Mouse (Mus musculus) embryonic facial prominence, embryonic 10.5 days (tissue): Measurements from ENCODE around the gene Plxnd1. TPM values are rescaled to one million over a fixed set of nuclear protein-coding genes. Genes with fewer than 3 reads are reported as not detected.

Experiments
- DNase-seq: peaks from one replicate; pipeline ENCODE4 v3.0.0-alpha.2; 2017; ENCODE audit warnings: low spot score
- H3K27ac ChIP-seq: fragments of 300-500 bp; sonication (generic); replicated peaks from 2 replicates; pipeline ENCODE4 v1.5.1; 2016; ENCODE audit warnings: mild to moderate bottlenecking
- H3K27me3 ChIP-seq: fragments of 300-500 bp; sonication (generic); replicated peaks from 2 replicates; pipeline ENCODE4 v1.6.1; 2016; ENCODE audit warnings: low read depth, mild to moderate bottlenecking; ENCODE audit not compliant: poor library complexity, severe bottlenecking
- H3K36me3 ChIP-seq: fragments of 300-500 bp; sonication (generic); replicated peaks from 2 replicates; pipeline ENCODE4 v1.6.1; 2016; ENCODE audit warnings: mild to moderate bottlenecking, moderate library complexity
- H3K4me1 ChIP-seq: fragments of 300-500 bp; sonication (generic); 2 replicates; pipeline ENCODE4 v1.6.1; 2016
- H3K4me3 ChIP-seq: fragments of 300-500 bp; sonication (generic); 2 replicates; pipeline ENCODE4 v1.5.1; 2016; ENCODE audit warnings: mild to moderate bottlenecking, moderate library complexity
- H3K9me3 ChIP-seq: fragments of 300-500 bp; sonication (generic); 2 replicates; pipeline ENCODE4 v1.6.1; 2016; ENCODE audit warnings: mild to moderate bottlenecking
- WGBS: fragments of 180-500 bp; shearing (Covaris S2); methylation state at CpG from one replicate; pipeline ENCODE4 v1.1.7; 2016; 5-methylcytosine and 5-hydroxymethylcytosine counted together
- polyA plus RNA-seq: library from polyadenylated mRNA; unstranded; fragments of >200 nt; fragmentation: Nextera tagmentation; extraction: Ambion mirVana; gene quantifications from 2 replicates; pipeline ENCODE4 v1.2.1, GENCODE M21; 2016

Gene Plxnd1
- polyA plus RNA-seq, 1 experiment from 2014 or later = 26.8 TPM

DNA sequence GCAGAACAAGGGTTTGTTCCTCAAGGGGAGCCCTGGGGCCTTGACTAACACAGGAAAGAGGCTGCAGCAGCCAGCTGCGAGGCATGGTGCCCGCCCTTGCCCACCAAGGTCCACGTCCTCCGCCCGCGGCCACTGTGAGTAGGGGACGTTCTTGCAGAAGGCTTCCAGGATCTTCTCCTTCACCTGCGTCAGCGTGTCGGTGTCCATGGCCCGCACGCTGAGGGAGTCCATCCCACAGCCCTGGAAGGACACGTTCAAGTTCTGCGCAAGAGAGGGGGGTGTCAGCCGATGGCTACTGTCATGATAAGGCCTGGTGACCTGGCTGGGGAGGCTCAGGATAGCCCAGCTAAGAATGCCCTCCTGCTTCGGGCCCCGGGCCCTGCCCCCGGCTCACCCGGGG is 34.5 kb downstream of the Plxnd1 start:
- Histone ChIP-seq H3K36me3 (peaks cover 19% of the 10 kb centered on the region), H3K27me3 (peaks cover 17% of the 10 kb centered on the region), H3K4me1 (peaks cover 68% of the 10 kb centered on the region), H3K27ac (peak overlapping the region; percentile 54; the same call in 1 of the 2 replicates), H3K4me3 (no peak overlapping the region), H3K9me3 (no peaks in the 10 kb centered on the region)
- DNase-seq = no peak
- 91% methylated on average over 19 of the region's 19 CpGs for WGBS

DNA sequence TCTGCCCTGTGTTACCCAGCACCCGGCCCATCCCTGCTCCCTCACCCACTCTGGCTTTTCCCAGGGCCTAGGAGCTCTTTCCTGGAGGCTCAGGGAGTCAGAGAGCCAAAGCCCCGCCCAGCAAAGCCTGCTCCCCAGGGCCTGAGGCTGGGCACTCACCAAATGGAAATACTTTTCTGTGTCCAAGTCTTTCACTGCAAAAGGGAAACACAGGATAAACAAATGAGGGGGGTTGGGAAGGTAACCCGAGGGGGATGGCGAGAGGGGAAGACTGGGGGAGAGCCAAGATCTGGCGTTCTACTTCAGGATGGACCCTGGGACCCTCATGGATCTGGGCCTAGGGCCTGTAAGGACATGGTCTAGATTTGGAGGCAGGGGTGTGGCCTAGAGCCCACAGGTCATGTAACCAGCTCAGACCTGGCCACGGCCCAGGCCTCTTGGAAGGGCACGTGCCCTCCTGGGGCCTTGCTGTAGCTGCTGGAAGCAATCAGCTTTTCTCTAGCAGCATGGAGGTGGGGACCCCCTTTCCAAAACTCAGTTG is 35.6 kb downstream of the Plxnd1 start:
- Histone ChIP-seq H3K4me1 (peaks cover 77% of the 10 kb centered on the region), H3K36me3 (peaks cover 22% of the 10 kb centered on the region), H3K27me3 (peaks cover 17% of the 10 kb centered on the region), H3K4me3 (no peak overlapping the region), H3K9me3 (no peaks in the 10 kb centered on the region), H3K27ac (peak overlapping the region; percentile 54)
- DNase-seq = no peak
- 70% methylated on average over 7 of the region's 7 CpGs for WGBS

DNA sequence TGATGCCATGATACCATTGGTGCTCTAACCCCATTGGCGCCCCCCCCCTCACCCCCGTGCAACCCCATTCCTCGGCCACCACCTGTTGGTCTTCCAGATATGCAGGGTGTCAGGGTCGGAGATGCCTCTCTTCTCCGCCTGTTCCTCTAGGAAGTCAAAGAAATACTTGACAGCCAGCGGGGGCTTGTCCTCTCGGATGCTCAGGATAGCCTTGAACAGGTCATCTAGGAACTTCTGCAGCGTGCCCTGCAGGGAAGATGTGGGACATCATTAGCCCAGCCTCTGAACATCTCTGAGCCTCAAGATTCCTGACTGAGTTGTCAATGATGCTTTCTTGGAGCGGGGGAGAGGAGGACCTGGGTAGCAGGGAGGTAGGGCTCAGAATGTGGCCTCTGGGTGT is 36.4 kb downstream of the Plxnd1 start:
- H3K9me3 ChIP-seq = no peaks in the 10 kb centered on the region
- H3K4me1 ChIP-seq = peaks cover 80% of the 10 kb centered on the region
- H3K4me3 ChIP-seq = no peak overlapping the region
- peak overlapping the region; percentile 83 for H3K27ac ChIP-seq
- peaks cover 13% of the 10 kb centered on the region for H3K27me3 ChIP-seq
- 86% methylated on average over 9 of the region's 9 CpGs for WGBS
- no peak for DNase-seq
- peaks cover 20% of the 10 kb centered on the region for H3K36me3 ChIP-seq

DNA sequence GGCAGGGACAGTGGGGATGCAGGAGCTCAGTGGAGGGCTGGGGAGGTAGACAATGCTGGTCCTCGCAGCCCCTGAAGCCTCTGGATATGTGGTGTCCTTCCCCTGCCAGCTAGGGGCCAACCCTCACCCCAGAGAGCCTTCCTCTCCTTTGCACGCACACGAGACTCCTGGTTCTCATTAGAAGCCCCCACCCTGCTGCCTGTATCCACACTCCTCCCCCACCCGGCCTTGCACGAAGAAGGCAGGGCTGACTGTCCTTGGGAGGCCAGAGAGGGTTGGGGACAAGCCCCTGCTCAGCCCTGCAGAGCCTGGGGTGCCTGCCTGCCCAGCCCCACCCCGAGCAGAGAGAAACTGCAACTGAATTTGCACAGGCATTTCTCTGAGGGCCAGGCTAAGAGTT is 37.1 kb downstream of the Plxnd1 start:
- peaks cover 75% of the 10 kb centered on the region for H3K4me1 ChIP-seq
- DNase-seq = peak; percentile 62

DNA sequence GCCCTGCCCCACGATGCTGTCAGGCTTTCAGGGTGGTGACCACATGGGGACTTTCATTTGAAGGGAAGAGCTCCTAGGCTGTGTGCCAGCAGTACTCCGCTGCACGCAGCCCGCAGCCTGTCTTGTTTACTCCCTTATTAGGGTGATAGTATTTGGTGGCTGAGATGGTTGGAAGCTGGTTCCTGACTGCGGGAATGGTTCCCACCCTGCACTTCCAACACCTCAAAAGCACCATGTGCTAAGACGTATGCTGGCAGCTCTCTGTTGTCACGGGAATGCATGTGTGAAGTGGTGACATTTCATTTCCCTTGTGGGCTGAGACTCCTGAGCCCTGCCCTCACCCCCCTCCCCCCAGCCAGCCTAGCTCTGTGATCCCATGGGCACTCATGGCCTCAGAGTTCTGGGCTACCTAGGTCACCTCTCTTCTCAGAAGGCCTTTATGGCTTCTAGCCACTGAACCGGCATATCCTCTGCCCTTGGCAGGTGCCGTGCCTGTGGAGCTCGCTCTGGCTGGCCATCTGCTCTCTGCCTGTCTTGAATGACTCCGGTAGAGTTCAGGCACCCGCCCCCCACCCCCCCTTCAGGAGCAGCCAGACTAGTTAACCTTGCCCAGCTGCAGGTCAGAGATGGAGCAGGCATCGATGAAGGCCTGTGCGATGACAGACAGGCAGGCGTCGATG is 37.7 kb downstream of the Plxnd1 start:
- H3K4me1 ChIP-seq = peaks cover 69% of the 10 kb centered on the region
- no peaks in the 10 kb centered on the region for H3K9me3 ChIP-seq
- 0 out of 2 replicates have a peak, but pooled peaks cover under 1% of the 10 kb centered on the region for H3K27me3 ChIP-seq
- H3K36me3 ChIP-seq = peaks cover 13% of the 10 kb centered on the region
- 40% methylated on average over 16 of the region's 16 CpGs for WGBS
- H3K27ac ChIP-seq = peak overlapping the region; percentile 83
- H3K4me3 ChIP-seq = peak overlapping the region; percentile 17; the same call in 1 of the 2 replicates
- peak; percentile 69 for DNase-seq

More for the DNA sequence above, 37.1 kb downstream of the Plxnd1 start:
- no peaks in the 10 kb centered on the region for H3K9me3 ChIP-seq
- H3K27me3 ChIP-seq = 0 out of 2 replicates have a peak, but pooled peaks cover 6% of the 10 kb centered on the region
- 27% methylated on average over 6 of the region's 6 CpGs for WGBS
- 0 out of 2 replicates have a peak overlapping the region, but pooled peaks have one; percentile 17 for H3K4me3 ChIP-seq
- peaks cover 16% of the 10 kb centered on the region for H3K36me3 ChIP-seq
- peak overlapping the region; percentile 83 for H3K27ac ChIP-seq

DNA sequence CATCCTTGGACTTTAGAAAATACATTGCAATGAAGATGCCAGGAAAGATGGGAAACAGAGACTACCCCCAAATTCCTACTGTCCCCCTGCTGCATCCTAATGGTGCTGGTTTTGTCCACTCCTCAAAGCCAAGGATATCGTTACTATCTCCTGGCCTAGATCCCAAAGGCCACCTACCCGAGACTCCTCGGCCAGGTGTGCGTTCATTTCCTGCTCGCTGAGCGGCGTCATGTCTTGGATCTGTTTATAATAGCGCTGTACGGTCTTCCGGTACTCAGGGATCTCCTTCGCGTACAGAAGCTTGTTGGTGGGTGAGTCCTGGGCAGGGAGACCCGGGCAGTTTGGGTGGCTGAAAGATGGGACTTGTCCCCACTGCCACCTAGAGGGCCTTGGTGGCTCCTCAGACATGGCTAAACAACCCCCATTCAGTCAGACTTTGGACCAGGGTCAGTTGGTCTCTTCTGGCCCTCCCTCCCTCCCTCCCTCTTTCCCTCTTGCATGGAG is 38.3 kb downstream of the Plxnd1 start:
- H3K36me3 ChIP-seq = peaks cover 13% of the 10 kb centered on the region
- H3K27ac ChIP-seq = peak overlapping the region; percentile 83
- H3K27me3 ChIP-seq = no peaks in the 10 kb centered on the region
- peaks cover 66% of the 10 kb centered on the region for H3K4me1 ChIP-seq
- H3K9me3 ChIP-seq = no peaks in the 10 kb centered on the region
- WGBS = 87% methylated on average over 13 of the region's 13 CpGs
- H3K4me3 ChIP-seq = no peak overlapping the region
- DNase-seq = no peak

- no peaks in the 10 kb centered on the region for H3K27me3 ChIP-seq
- 84% methylated on average over 11 of the region's 11 CpGs for WGBS
- H3K27ac ChIP-seq = peak overlapping the region; percentile 8; the same call in 1 of the 2 replicates
- no peak overlapping the region for H3K4me3 ChIP-seq
- H3K36me3 ChIP-seq = peaks cover 13% of the 10 kb centered on the region
- peaks cover 61% of the 10 kb centered on the region for H3K4me1 ChIP-seq
- DNase-seq = no peak
- no peaks in the 10 kb centered on the region for H3K9me3 ChIP-seq
These were observed 39.1 kb downstream of the Plxnd1 start for GRCm38 (mm10) chr6:115955664-115956063.

GRCm38 (mm10) chr6:115955169-115955568 is 39.6 kb downstream of the Plxnd1 start:
- no peaks in the 10 kb centered on the region for H3K9me3 ChIP-seq
- no peak for DNase-seq
- peak overlapping the region; percentile 8; the same call in 1 of the 2 replicates for H3K27ac ChIP-seq
- 85% methylated on average over 4 of the region's 4 CpGs for WGBS
- no peak overlapping the region for H3K4me3 ChIP-seq
- peaks cover 8% of the 10 kb centered on the region for H3K36me3 ChIP-seq
- peaks cover 56% of the 10 kb centered on the region for H3K4me1 ChIP-seq
- H3K27me3 ChIP-seq = no peaks in the 10 kb centered on the region

DNA sequence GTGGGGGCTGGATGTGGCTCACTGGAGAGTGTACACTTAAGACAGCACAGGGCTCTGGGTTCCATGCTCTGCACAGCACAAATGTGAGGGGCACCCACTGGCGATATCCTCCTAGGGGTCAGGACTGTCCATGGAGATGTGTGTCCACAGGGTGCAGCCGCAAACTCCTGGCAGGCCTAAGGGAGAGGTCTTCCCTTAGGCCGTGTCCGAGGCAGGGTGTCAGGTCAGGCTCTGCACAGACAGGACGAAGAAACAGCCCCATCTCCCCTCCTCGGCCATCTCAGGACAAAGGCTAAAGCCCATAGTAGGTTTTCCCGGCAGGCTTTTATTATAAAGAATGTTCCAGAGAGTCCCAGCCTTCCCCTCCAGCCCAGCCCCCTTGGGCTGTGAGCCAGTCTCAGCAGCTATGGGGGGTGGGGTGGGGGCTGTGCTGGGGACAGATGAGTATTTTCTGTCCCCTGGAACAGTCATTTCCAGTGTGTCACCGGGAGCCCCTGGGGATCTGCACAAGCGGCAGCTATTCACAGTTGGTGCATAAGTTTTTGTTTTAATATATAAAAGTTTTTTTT is 40.2 kb downstream of the Plxnd1 start:
- Histone ChIP-seq H3K4me3 (no peak overlapping the region), H3K36me3 (peaks cover 7% of the 10 kb centered on the region; the same call in 1 of the 2 replicates), H3K4me1 (peaks cover 52% of the 10 kb centered on the region), H3K27me3 (no peaks in the 10 kb centered on the region), H3K27ac (0 out of 2 replicates have a peak overlapping the region, but pooled peaks have one; percentile 16), H3K9me3 (no peaks in the 10 kb centered on the region)
- 83% methylated on average over 9 of the region's 9 CpGs for WGBS
- no peak for DNase-seq

DNA sequence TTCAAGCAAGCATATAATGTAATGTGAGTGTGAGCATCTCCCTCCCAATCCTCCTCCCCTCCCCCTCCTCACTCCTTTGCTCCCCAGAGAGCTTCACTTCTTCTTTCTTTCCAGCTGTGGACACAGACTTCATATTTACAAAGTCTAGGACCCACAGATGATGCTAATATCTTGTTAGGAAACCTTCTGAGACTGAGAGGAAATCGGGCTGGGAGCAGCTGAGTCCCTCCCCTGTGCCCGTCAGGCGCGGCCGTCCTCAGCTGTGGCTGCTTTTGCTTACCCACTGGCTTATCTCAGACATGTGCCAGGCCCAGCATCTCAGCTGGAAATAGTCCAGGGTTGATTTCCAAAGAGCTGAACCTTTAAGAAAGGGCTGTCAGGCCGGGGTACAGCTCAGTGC is 48.4 kb downstream of the Plxnd1 start:
- WGBS = 69% methylated on average over 6 of the region's 6 CpGs
- Histone ChIP-seq H3K27me3 (peaks cover 8% of the 10 kb centered on the region; the same call in 1 of the 2 replicates), H3K9me3 (no peaks in the 10 kb centered on the region), H3K4me1 (peaks cover 10% of the 10 kb centered on the region), H3K36me3 (no peaks in the 10 kb centered on the region), H3K4me3 (no peak overlapping the region), H3K27ac (no peak overlapping the region; the same call in 1 of the 2 replicates)
- DNase-seq = no peak

DNA sequence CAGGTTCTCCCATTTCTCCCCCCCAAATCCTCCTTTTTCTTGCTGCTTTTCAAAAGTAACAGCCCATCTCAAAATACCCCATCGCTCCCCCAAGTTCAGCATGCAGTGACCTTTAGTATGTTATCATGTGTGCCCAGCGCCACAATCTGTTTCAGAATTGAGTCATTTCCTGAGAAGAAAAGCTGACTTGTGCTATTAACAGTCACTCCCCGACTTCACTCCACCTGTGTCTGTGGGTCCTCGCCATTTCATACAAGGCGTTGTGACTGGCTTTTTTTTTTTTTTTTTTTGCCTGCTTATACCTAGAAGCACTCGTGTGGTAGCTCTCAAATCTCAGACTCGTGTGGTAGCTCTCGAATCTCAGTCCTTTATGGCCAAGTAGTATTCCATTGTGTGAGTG is 49.2 kb downstream of the Plxnd1 start:
- 85% methylated on average over 8 of the region's 8 CpGs for WGBS
- DNase-seq = no peak
- H3K9me3 ChIP-seq = no peaks in the 10 kb centered on the region
- peaks cover 18% of the 10 kb centered on the region for H3K4me1 ChIP-seq
- H3K27ac ChIP-seq = no peak overlapping the region
- H3K27me3 ChIP-seq = peaks cover 8% of the 10 kb centered on the region; the same call in 1 of the 2 replicates
- no peaks in the 10 kb centered on the region for H3K36me3 ChIP-seq
- H3K4me3 ChIP-seq = no peak overlapping the region

DNA sequence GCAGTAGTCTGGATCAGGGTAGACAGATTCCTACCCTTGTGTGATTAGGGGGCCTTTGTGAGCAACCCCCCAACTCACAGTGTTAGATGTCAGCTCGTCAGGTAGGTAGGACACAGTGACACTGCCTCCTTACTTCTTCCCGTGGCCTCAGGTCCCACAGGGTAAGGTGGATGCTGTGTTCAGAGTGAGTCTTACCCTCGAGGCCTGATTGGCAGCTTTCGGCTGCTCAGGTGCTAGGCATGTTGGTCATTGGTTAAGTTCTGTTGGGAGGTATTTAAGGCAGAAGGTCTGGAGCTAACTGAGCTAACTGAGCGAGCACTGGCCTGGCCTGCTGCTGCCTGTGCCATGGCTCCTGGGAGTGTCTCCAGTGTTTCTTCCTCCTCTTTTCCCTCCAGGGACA is 50.2 kb downstream of the Plxnd1 start, which contains the start of gene H1foo:
Gene H1foo (plus strand): TSS at position 301 of the 400 bp plus-strand sequence.
- no peak within 1 kb of the TSS for H3K4me3 ChIP-seq
- no peak within 1 kb of the TSS for H3K27ac ChIP-seq
- WGBS = 85% methylated on average over 5 of the region's 5 CpGs
- H3K4me1 ChIP-seq = peaks cover 23% of the 10 kb centered on the region
- no peak for DNase-seq
- no peaks in the 10 kb centered on the region for H3K36me3 ChIP-seq
- H3K27me3 ChIP-seq = peaks cover 8% of the 10 kb centered on the region; the same call in 1 of the 2 replicates
- no peaks in the 10 kb centered on the region for H3K9me3 ChIP-seq
